Mouse (Mus musculus): Measurements from ENCODE around the gene Naa80.

DNA sequence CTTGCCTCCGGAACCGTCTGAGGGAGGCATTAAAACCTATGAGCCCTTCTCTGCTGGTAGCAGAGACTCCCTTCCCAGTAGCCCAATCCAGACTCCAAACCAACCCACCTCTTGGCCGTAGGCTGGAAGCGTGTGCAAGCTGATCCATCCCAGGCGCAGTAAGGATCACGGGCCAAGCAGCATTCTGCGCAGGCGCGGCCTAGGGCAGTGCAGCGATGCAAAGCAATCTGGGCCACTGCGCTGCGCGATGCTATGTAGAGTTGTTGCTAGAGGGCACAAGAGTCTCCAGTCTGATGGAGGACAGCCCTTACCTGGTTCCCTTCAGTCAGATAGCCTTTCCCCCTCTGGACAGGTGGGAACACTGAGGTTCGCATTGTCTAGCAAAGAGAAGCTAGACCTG lies 21.2 kb downstream of the Naa80 start:
- no peak for TF ChIP-seq CTCF (conservative IDR thresholded peaks at IDR 0.05; ENCODE audit: low read length)
- no peak for TF ChIP-seq POU5F1 (IDR thresholded peaks at IDR 0.05; ENCODE audit: borderline replicate concordance, low read length)
- no peak for TF ChIP-seq NANOG (IDR thresholded peaks at IDR 0.05; ENCODE audit: borderline replicate concordance, low read length)
